Mouse (Mus musculus) lung, adult 2 months (tissue): ENCODE results near the gene Nup62.

Source experiments
- CTCF ChIP-seq: fragments of 200-500 bp; IDR thresholded peaks from 2 replicates; pipeline ENCODE4 v1.5.1; 2011; ENCODE audit warnings: mild to moderate bottlenecking, low read length, control low read depth; ENCODE audit not compliant: insufficient read depth
- POLR2A ChIP-seq: fragments of 200-500 bp; IDR thresholded peaks from 2 replicates; pipeline ENCODE4 v1.6.1; 2011; ENCODE audit warnings: low read depth, mild to moderate bottlenecking, control low read depth, low read length, borderline replicate concordance; ENCODE audit errors: extremely low read depth

GRCm38 (mm10) chr7:44818164-44818563 is 2.3 kb downstream of the Nup62 start:
- TF ChIP-seq CTCF = no peak
- no peak for TF ChIP-seq POLR2A
